Mouse (Mus musculus) liver, postnatal 0 days (tissue): Measurements from ENCODE around the gene Zfp866.

ENCODE experiments used
- CTCF ChIP-seq: sonication (generic); IDR thresholded peaks from 2 replicates; pipeline ENCODE4 v1.5.1; 2016; ENCODE audit warnings: antibody characterized with exemption, low read depth
- EP300 ChIP-seq: IDR thresholded peaks from 2 replicates; pipeline ENCODE4 v1.6.1; 2016; ENCODE audit warnings: antibody characterized with exemption, low read depth, mild to moderate bottlenecking

- TF ChIP-seq CTCF: no peak
- no peak for TF ChIP-seq EP300
Observed at GRCm38 (mm10) chr8:69793666-69794065, 2.7 kb upstream of the Zfp866 start.
